Mouse (Mus musculus): ENCODE measurements at regions not wholly inside any gene's neighbourhood (a gene's known extent, or its start where the extent isn't known, plus 50 kb on each side); places are given as distances from the start of the nearest gene placed in this dataset.

DNA sequence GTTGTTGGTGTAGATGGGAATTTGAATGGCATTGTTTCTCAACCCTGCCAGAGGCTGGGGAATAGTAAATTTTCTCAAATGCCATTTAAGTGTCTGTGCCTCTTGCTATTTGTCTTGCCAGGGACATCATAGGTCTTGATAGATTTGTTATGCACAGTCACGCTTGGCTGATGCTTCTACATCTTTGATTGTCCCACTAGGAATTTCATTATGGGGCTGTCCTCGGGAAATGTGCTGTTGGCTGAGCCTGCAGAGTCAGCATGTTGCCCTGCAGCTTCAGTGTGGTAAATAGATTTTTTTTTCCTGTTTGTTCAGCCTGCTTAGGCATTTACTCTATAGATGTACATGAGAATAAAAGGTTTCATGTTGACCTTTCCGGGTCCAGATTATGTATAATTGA, 354.9 kb upstream of the Fam98a start:
- TF ChIP-seq CTCF (IDR thresholded peaks at IDR 0.05; ENCODE audit: low read depth) (no peak), EP300 (IDR thresholded peaks at IDR 0.05; ENCODE audit: low read depth) (no peak)
